Mouse (Mus musculus) kidney, adult 2 months (tissue): ENCODE measurements at regions not wholly inside any gene's neighbourhood (a gene's known extent, or its start where the extent isn't known, plus 50 kb on each side); places are given as distances from the start of the nearest gene placed in this dataset.

ENCODE experiments used
- CTCF ChIP-seq: fragments of 200-500 bp; conservative IDR thresholded peaks from 2 replicates; pipeline ENCODE4 v1.5.1; 2011; ENCODE audit warnings: low read depth, mild to moderate bottlenecking, control low read depth, low read length, moderate library complexity, mixed read lengths; ENCODE audit not compliant: insufficient read depth, insufficient read length
- POLR2A ChIP-seq: fragments of 200-500 bp; IDR thresholded peaks from one replicate; pipeline ENCODE4 v1.6.1; 2011; ENCODE audit warnings: low read depth, low read length, control low read depth

GRCm38 (mm10) chr13:107261479-107262050 is 239.6 kb upstream of the Kif2a start:
- TF ChIP-seq CTCF (no peak), POLR2A (no peak)
